Mouse (Mus musculus): ENCODE results near the gene Stn1. TPM values are rescaled to one million over a fixed set of nuclear protein-coding genes. Genes with fewer than 3 reads are reported as not detected.

Gene Stn1
- polyA plus RNA-seq, 1 experiment from 2014 or later, result 52.7 TPM

DNA sequence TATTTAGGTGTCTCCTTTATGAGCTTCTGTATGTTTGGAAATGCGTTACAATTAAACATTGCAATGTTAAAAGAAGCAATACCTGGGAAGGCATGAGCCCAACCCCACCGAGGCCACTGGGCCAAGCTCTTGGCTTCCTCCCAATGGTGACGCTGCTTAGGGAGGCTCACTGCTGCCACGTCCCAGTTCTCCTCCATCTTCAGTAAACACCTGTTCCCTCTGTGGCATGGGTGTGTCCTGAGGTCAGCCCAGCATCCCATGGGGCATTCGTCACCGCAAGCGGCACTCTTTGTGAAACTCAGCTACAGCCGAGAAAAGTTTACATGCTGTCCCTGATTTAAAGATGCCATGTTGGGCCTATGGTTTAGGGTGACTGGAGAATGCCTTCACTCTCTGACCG lies 49.7 kb downstream of the Stn1 start:
- Histone ChIP-seq H3K27ac (no peak overlapping the region), H3K9ac (no peak overlapping the region), H3K9me3 (no peaks in the 10 kb centered on the region), H3K4me2 (no peak overlapping the region), H3K27me3 (replicated peaks) (no peaks in the 10 kb centered on the region), H3K4me3 (replicated peaks) (no peak overlapping the region), H3K4me1 (peaks cover 3% of the 10 kb centered on the region), H3K36me3 (no peaks in the 10 kb centered on the region)
- 73% methylated on average over 9 of the region's 9 CpGs for WGBS
- no peak for ATAC-seq (ENCODE audit: insufficient read depth, low FRiP score, low read depth)

DNA sequence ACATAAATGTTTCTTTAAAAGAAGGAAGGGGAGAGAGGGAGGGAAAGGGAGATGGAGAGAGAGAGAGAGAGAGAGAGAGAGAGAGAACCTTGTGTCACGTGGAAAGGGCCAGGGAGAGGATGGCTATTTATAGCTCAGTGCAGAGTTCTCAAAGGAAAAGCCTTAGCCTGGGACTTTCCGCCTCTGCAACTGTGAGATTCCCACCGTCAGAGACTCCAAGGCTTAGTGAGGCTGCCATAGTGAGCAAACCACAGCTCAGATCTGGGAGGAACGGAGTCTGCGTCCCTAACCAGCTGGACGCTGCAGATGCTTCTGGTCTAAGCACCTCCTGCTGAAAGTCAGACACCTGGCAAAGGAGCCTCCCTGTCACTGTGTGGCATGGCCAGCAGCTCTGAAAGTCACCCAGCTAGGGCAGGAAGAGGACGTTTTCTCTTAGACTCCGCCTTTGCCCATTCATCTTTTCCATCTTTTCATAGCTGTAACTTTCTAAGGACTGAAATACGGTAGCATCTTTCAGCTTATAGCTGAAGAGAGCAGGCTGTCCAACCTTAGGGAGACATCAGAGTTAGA lies 51.2 kb downstream of the Stn1 start:
- Histone ChIP-seq H3K9me3 (no peaks in the 10 kb centered on the region), H3K4me2 (peak overlapping the region; percentile 32), H3K27ac (peak overlapping the region; percentile 82), H3K4me3 (replicated peaks) (no peak overlapping the region), H3K27me3 (replicated peaks) (no peaks in the 10 kb centered on the region), H3K4me1 (no peaks in the 10 kb centered on the region), H3K36me3 (no peaks in the 10 kb centered on the region), H3K9ac (no peak overlapping the region)
- peak; percentile 73 for ATAC-seq (ENCODE audit: insufficient read depth, low FRiP score, low read depth)
- 24% methylated on average over 9 of the region's 9 CpGs for WGBS

DNA sequence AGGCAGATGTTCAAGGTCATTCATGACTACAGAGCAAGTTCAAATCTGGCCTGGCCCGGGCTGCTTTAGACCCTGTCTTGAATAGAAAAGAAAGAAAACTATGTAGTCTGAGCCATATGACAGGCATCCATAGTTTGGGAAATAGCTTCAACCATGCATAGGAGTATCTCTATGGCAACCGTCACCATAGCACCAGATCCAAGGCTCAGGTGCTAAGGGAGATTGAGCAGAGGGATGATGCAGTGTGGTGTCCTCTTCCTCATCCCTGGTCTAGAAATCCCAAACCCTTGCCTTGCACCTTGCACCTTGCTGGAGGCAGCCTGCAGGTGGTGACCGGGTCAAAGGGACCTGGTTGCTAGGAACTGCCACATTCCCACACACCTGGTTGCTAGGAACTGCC lies 53.2 kb downstream of the Stn1 start:
- no peaks in the 10 kb centered on the region for H3K27me3 ChIP-seq (replicated peaks)
- H3K4me3 ChIP-seq (replicated peaks), result no peak overlapping the region
- H3K36me3 ChIP-seq, result no peaks in the 10 kb centered on the region
- 74% methylated on average over 3 of the region's 3 CpGs for WGBS
- H3K4me2 ChIP-seq, result no peak overlapping the region
- no peak overlapping the region for H3K27ac ChIP-seq
- ATAC-seq (ENCODE audit: insufficient read depth, low FRiP score, low read depth), result no peak
- H3K9ac ChIP-seq, result no peak overlapping the region
- no peaks in the 10 kb centered on the region for H3K4me1 ChIP-seq
- H3K9me3 ChIP-seq, result no peaks in the 10 kb centered on the region

DNA sequence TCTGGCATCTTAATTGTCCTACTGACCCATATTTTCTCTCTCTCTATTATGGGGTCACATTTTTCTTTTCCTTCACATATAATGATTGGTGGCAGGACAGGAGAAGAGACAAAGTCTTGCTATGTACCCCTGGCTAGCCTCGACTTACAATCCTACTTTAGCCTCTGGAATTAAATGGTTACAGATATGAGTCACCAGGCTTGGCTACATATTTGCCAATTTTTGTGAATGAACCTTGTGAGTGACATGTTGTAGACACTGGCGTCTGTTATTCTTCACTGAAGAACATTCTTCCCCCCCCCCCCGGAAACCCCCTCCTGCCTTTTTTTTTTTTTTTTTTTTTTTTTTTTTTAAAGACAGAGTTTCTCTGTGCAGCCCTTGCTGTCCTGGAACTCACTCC lies 54.0 kb downstream of the Stn1 start:
- no peaks in the 10 kb centered on the region for H3K27me3 ChIP-seq (replicated peaks)
- no peak overlapping the region for H3K27ac ChIP-seq
- no peaks in the 10 kb centered on the region for H3K36me3 ChIP-seq
- H3K4me3 ChIP-seq (replicated peaks), result no peak overlapping the region
- H3K4me2 ChIP-seq, result no peak overlapping the region
- ATAC-seq (ENCODE audit: insufficient read depth, low FRiP score, low read depth), result no peak
- no peaks in the 10 kb centered on the region for H3K9me3 ChIP-seq
- H3K4me1 ChIP-seq, result no peaks in the 10 kb centered on the region
- H3K9ac ChIP-seq, result no peak overlapping the region
- WGBS, result 39% methylated on average over 3 of the region's 3 CpGs

DNA sequence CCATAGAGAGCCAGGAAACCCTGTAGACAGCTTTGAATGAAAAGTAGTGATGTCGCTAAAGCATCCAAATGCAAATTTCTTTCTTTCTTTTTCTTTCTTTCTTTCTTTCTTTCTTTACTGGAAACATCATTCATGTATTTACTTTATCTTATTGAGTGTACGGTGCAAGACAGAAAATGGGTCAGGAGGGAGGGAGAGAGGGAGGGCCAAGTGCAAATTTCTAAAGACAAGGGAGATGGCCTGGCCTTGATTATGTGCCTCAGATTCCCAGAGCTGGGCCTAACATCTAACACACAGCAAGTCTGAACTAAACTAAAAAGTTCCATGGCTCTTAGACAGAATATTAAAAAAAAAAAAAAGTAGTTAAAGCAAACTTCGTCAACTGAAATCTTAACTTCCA lies 63.9 kb downstream of the Stn1 start:
- no peak overlapping the region for H3K27ac ChIP-seq
- no peak for ATAC-seq (ENCODE audit: insufficient read depth, low FRiP score, low read depth)
- no peak overlapping the region for H3K4me3 ChIP-seq (replicated peaks)
- 72% methylated on average over 3 of the region's 3 CpGs for WGBS
- H3K36me3 ChIP-seq, result no peaks in the 10 kb centered on the region
- no peaks in the 10 kb centered on the region for H3K27me3 ChIP-seq (replicated peaks)
- no peaks in the 10 kb centered on the region for H3K9me3 ChIP-seq
- no peak overlapping the region for H3K4me2 ChIP-seq
- H3K4me1 ChIP-seq, result peaks cover 4% of the 10 kb centered on the region
- no peak overlapping the region for H3K9ac ChIP-seq

DNA sequence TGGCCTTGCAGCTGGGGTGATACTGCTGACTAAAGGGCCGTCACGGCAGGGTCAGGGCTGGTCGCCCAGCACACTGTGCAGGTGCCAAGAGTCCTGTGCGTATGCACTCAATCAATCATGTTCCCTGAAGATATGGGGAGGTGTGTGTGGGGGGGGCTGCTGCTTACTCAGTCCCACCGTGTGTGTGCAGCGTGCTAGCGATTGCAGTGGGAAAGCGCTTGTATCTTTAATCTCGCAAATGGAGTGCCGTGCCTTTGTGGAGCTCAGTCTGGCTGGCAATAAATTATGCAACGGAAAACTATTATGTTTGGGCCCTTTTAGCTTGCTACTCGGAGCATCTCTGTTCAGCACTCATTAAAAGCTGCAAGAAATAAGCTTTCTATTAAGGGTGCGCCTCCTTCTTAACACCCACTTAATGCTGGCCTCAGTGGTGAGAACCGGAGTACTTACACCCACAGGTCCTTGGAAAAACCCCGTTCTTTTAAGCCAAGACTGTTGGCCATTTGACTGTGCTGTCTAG lies 64.4 kb downstream of the Stn1 start:
- no peak overlapping the region for H3K27ac ChIP-seq
- ATAC-seq (ENCODE audit: insufficient read depth, low FRiP score, low read depth), result peak; percentile 87; the same call in 1 of the 2 replicates
- H3K36me3 ChIP-seq, result no peaks in the 10 kb centered on the region
- H3K4me3 ChIP-seq (replicated peaks), result no peak overlapping the region
- H3K27me3 ChIP-seq (replicated peaks), result no peaks in the 10 kb centered on the region
- H3K4me2 ChIP-seq, result no peak overlapping the region
- H3K9me3 ChIP-seq, result no peaks in the 10 kb centered on the region
- no peak overlapping the region for H3K9ac ChIP-seq
- 40% methylated on average over 15 of the region's 15 CpGs for WGBS
- peaks cover 4% of the 10 kb centered on the region for H3K4me1 ChIP-seq

DNA sequence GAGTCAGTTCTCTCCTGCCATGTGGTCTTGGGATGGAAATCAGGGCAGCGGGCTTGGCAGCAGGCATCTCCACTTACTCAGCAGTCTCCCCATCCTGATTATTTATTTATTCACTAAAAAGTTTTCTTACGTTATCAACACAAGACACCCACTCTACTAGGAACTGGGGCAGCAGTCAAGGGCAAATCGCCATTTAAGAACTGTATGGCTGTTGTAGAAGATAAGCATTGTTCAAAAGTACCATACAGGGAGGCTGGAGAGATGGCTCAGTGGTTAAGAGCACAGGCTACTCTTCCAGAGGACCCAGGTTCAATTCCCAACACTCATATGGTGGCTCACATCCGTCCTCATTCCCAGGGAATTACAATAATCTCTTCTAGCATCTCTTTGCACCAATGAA lies 65.5 kb downstream of the Stn1 start:
- no peak overlapping the region for H3K4me2 ChIP-seq
- WGBS, result 64% methylated on average over 4 of the region's 4 CpGs
- no peak overlapping the region for H3K27ac ChIP-seq
- H3K36me3 ChIP-seq, result no peaks in the 10 kb centered on the region
- H3K4me1 ChIP-seq, result peaks cover 4% of the 10 kb centered on the region
- no peak for ATAC-seq (ENCODE audit: insufficient read depth, low FRiP score, low read depth)
- no peak overlapping the region for H3K9ac ChIP-seq
- H3K4me3 ChIP-seq (replicated peaks), result no peak overlapping the region
- H3K9me3 ChIP-seq, result no peaks in the 10 kb centered on the region
- H3K27me3 ChIP-seq (replicated peaks), result no peaks in the 10 kb centered on the region

DNA sequence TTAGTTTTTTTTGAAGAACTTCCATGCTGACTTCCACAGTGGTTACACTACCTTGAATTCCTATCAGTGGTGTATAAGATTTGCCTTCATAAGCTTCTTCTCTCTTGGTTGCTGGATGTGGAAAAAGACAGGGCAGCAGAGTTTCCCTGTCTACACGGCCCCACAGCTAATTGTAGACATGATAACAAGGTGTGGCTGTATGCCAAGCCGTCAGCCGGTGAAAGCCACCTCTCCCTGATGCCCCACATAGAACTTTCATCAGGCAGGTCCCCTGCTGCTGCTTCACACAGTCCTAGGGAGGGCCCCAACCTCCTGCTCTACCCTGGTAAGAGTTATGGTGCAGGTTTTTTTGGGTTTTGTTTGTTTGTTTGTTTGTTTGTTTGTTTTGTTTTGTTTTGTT lies 68.6 kb downstream of the Stn1 start:
- Histone ChIP-seq H3K4me1 (peaks cover 4% of the 10 kb centered on the region), H3K36me3 (no peaks in the 10 kb centered on the region), H3K27me3 (replicated peaks) (no peaks in the 10 kb centered on the region), H3K9me3 (no peaks in the 10 kb centered on the region), H3K4me2 (no peak overlapping the region), H3K4me3 (replicated peaks) (no peak overlapping the region), H3K27ac (no peak overlapping the region), H3K9ac (no peak overlapping the region)
- WGBS, result 65% methylated on average over 3 of the region's 3 CpGs
- no peak for ATAC-seq (ENCODE audit: insufficient read depth, low FRiP score, low read depth)

DNA sequence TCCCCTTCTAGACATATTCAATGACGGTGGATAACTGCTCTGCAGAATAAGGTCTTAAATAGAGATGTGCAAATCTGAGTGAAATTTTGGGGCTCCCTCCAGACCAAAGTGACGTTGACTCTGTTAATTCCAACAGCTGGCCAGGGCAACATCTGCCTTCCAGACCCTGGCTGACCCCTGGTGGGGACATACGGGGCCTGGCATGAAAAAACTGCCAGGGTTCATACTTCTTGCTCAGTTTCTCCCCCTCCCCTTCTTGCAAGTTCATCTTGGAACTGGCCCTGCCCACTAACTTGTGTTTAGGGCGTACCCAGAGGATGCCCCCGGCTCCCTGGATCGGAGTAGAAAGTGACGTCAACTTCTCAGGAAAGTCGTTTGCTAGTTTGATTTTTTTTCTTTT lies 70.5 kb downstream of the Stn1 start:
- WGBS, result 75% methylated on average over 8 of the region's 8 CpGs

DNA sequence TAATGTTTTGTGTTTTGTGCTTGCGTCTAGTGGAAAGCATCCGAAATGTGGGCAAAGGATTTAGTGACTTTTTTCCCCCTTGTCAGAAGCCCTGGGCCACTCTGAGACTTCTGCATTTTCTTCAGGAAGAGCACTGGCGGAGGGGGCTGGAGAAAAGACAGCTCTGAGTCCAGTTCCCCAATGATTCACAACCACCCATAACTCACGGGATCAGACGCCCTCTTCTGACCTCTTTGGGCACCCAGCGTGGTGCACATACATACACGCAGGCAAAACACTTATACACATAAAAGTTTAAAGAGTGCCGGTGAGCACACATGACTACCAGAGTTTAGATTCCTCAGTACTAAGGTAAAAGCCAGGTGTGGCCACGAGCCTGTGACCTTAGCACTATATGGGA lies 71.8 kb downstream of the Stn1 start:
- no peak overlapping the region; the same call in 1 of the 2 replicates for H3K4me2 ChIP-seq
- no peaks in the 10 kb centered on the region for H3K27me3 ChIP-seq (replicated peaks)
- H3K27ac ChIP-seq, result no peak overlapping the region
- no peaks in the 10 kb centered on the region for H3K36me3 ChIP-seq
- H3K4me1 ChIP-seq, result peaks cover 13% of the 10 kb centered on the region; the same call in 1 of the 2 replicates
- H3K4me3 ChIP-seq (replicated peaks), result no peak overlapping the region
- WGBS, result 67% methylated on average over 9 of the region's 9 CpGs
- ATAC-seq (ENCODE audit: insufficient read depth, low FRiP score, low read depth), result no peak
- no peak overlapping the region for H3K9ac ChIP-seq
- H3K9me3 ChIP-seq, result no peaks in the 10 kb centered on the region

More for the DNA sequence above, 70.5 kb downstream of the Stn1 start:
- no peaks in the 10 kb centered on the region for H3K9me3 ChIP-seq
- H3K4me2 ChIP-seq, result no peak overlapping the region
- H3K27ac ChIP-seq, result no peak overlapping the region
- no peak for ATAC-seq (ENCODE audit: insufficient read depth, low FRiP score, low read depth)
- H3K27me3 ChIP-seq (replicated peaks), result no peaks in the 10 kb centered on the region
- H3K9ac ChIP-seq, result no peak overlapping the region
- peaks cover 9% of the 10 kb centered on the region; the same call in 1 of the 2 replicates for H3K4me1 ChIP-seq
- no peaks in the 10 kb centered on the region for H3K36me3 ChIP-seq
- no peak overlapping the region for H3K4me3 ChIP-seq (replicated peaks)

DNA sequence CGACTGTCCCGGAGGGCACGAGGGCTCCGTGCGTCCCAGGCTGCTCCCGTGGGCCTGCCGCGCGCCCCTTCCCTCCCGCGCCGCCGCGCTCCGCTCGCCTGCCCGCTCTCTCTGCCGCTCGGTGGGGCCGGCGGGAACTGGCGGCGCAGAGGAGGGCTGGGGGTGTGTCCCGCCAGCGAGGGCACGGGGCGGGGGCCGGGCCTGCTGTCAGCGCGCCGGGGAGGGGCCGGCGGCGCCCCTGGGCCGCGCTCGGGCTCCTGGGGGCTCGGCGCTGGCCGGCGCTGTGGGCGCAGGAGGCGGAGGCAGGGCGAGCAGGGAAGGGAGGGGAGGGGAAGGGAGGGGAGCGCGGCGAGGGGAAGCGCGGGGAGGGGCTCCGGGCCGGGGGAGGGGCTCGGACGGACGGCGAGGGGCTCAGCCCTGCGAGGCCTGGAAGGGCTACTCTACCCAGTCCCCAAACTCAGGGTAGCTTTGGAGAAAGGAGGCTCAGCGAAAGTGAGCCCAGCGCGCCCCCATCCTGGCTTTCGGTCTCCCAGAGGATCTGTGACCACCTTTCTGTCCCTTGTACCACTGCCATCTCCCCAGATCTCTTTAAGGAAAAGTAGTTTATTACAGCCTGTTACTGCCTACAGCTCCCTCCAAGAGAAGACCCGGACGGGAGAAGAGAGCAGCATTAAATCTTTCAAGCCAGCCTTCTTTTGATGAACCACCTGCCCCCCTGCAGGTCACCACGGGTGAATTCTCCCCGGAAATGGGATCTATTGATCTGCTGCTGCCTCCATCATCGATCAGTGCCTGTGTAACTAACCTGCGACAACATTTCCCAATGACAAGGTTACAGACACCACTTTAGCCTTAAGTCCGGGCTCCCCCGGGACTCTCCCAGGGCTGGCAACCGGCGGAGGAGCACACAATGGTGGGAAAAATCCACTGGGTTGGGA lies 72.7 kb downstream of the Stn1 start, which contains the start of gene Sh3pxd2a:
Gene Sh3pxd2a (minus strand): TSS at position 98 of the 938 bp plus-strand sequence.
- Histone ChIP-seq H3K9ac (peak within 1 kb of the TSS; percentile 88), H3K4me3 (replicated peaks) (peak within 1 kb of the TSS; percentile 83), H3K4me2 (peak within 1 kb of the TSS; percentile 90), H3K27me3 (replicated peaks) (no peaks in the 10 kb centered on the region), H3K9me3 (no peaks in the 10 kb centered on the region), H3K4me1 (peaks cover 20% of the 10 kb centered on the region; the same call in 1 of the 2 replicates), H3K36me3 (no peaks in the 10 kb centered on the region), H3K27ac (peak within 1 kb of the TSS; percentile 93)
- 2% methylated on average over 45 of the region's 70 CpGs for WGBS
- ATAC-seq (ENCODE audit: insufficient read depth, low FRiP score, low read depth), result peak; percentile 89
